Mouse (Mus musculus) kidney, embryonic 16.5 days (tissue): ENCODE measurements at regions not wholly inside any gene's neighbourhood (a gene's known extent, or its start where the extent isn't known, plus 50 kb on each side); places are given as distances from the start of the nearest gene placed in this dataset.

Experiments used
- ATAC-seq: fragments of 200-750 bp; cut with Nextera tagmentation; 2 replicates; pipeline ENCODE4 v1.8.0; 2017; ENCODE audit warnings: moderate TSS enrichment; ENCODE audit not compliant: low FRiP score, low TSS enrichment
- H3K27ac ChIP-seq: fragments of 300-500 bp; sonication (generic); 2 replicates; pipeline ENCODE4 v1.5.1; 2014; ENCODE audit warnings: low read length
- H3K27me3 ChIP-seq: fragments of 300-500 bp; sonication (generic); 2 replicates; pipeline ENCODE4 v1.6.1; 2014; ENCODE audit warnings: low read length, control low read depth, mixed read lengths; ENCODE audit not compliant: insufficient read depth
- H3K36me3 ChIP-seq: fragments of 300-500 bp; sonication (generic); 2 replicates; pipeline ENCODE4 v1.6.1; 2014; ENCODE audit warnings: low read length, control low read depth, mixed read lengths; ENCODE audit not compliant: insufficient read depth
- H3K4me1 ChIP-seq: fragments of 300-500 bp; sonication (generic); 2 replicates; pipeline ENCODE4 v1.6.1; 2014; ENCODE audit warnings: low read length, control low read depth, mixed read lengths; ENCODE audit not compliant: insufficient read depth
- H3K4me2 ChIP-seq: fragments of 300-500 bp; sonication (generic); replicated peaks from 2 replicates; pipeline ENCODE4 v1.6.1; 2014; ENCODE audit warnings: low read depth, low read length
- H3K4me3 ChIP-seq: fragments of 300-500 bp; sonication (generic); 2 replicates; pipeline ENCODE4 v1.5.1; 2014; ENCODE audit warnings: mild to moderate bottlenecking, low read length
- H3K9ac ChIP-seq: fragments of 300-500 bp; sonication (generic); replicated peaks from 2 replicates; pipeline ENCODE4 v1.6.1; 2014; ENCODE audit warnings: low read length
- H3K9me3 ChIP-seq: fragments of 300-500 bp; sonication (generic); 2 replicates; pipeline ENCODE4 v1.6.1; 2016; ENCODE audit warnings: low read length, control low read depth
- WGBS: fragments of 180-500 bp; shearing (Covaris S2); extraction: QIAGEN DNeasy Blood & Tissue Kit; methylation state at CpG from one replicate; pipeline ENCODE4 v1.1.7; 2014; 5-methylcytosine and 5-hydroxymethylcytosine counted together

DNA sequence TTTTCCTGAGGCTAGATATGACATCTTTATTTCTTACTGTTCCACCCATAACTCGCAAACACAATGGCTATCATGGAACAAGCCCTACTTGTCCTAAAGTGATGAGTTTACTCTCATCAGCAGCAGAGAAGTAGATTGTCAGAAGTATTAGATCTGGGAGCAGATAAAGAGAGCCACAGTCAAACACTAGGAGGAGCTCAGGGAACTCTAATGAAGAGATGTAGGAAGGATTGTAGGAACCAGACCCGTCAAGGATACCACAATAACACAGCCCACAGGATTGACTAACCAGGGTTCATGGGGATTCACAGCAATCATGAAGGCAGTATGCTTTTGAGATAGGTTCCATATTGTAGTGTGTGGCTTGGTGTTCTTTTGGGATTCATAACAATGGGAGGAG, 628.5 kb upstream of the 4930452B06Rik start:
- H3K9ac ChIP-seq, result no peak overlapping the region
- H3K4me1 ChIP-seq, result no peaks in the 10 kb centered on the region
- no peak overlapping the region for H3K4me3 ChIP-seq
- no peak for ATAC-seq
- H3K27me3 ChIP-seq, result no peaks in the 10 kb centered on the region
- no peaks in the 10 kb centered on the region for H3K9me3 ChIP-seq
- H3K4me2 ChIP-seq, result no peak overlapping the region
- H3K27ac ChIP-seq, result no peak overlapping the region
- H3K36me3 ChIP-seq, result no peaks in the 10 kb centered on the region
- 79% methylated on average over 2 of the region's 2 CpGs for WGBS

DNA sequence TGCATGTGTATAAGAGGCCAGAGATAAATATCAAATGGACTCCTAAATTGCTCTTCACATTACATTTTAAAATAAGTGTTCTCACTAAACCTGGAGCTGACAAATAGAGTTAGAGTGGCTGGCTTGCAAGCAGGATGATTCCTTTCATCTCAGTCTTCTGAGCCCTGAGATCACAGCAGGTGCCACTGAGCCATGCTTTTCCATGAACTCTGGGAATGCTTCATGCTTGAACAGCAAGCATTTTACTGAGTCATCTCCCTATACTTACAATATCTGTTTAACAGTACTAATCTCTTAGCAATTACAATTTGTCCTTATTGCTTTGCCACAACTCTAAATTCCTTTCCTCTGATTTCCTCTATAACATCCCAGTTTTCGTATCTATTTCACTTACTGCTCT, 622.1 kb upstream of the 4930452B06Rik start:
- H3K4me1 ChIP-seq, result no peaks in the 10 kb centered on the region
- no peak overlapping the region for H3K27ac ChIP-seq
- no peaks in the 10 kb centered on the region for H3K27me3 ChIP-seq
- no peak overlapping the region for H3K9ac ChIP-seq
- ATAC-seq, result no peak
- H3K4me2 ChIP-seq, result no peak overlapping the region
- H3K9me3 ChIP-seq, result no peaks in the 10 kb centered on the region
- 81% methylated on average over 1 of the region's 1 CpGs for WGBS
- H3K4me3 ChIP-seq, result no peak overlapping the region
- no peaks in the 10 kb centered on the region for H3K36me3 ChIP-seq

DNA sequence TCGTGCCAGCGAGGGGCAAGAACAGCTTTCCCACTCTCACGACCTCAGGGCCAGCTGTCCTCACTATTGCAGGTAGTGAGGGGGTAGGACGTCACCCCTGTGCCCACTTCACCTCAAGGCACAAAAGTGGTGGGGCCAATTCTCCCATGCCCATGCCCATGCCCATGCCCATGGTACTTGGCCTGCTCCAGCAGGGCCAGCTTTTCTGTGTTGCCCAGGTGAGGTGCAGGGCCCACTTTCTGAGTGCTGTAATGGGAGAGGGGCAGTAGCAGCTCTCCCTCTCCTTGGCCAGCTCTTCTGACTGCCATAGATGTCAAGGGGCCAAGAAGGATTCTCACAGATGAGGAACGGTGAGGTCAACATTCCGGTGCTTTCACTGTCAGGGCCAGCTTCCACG, 619.6 kb upstream of the 4930452B06Rik start:
- Histone ChIP-seq H3K4me3 (no peak overlapping the region), H3K9me3 (no peaks in the 10 kb centered on the region), H3K27ac (no peak overlapping the region), H3K4me1 (no peaks in the 10 kb centered on the region), H3K9ac (no peak overlapping the region), H3K27me3 (no peaks in the 10 kb centered on the region), H3K4me2 (no peak overlapping the region), H3K36me3 (no peaks in the 10 kb centered on the region)
- 77% methylated on average over 7 of the region's 7 CpGs for WGBS
- ATAC-seq, result peak; percentile 54; the same call in 1 of the 2 replicates

DNA sequence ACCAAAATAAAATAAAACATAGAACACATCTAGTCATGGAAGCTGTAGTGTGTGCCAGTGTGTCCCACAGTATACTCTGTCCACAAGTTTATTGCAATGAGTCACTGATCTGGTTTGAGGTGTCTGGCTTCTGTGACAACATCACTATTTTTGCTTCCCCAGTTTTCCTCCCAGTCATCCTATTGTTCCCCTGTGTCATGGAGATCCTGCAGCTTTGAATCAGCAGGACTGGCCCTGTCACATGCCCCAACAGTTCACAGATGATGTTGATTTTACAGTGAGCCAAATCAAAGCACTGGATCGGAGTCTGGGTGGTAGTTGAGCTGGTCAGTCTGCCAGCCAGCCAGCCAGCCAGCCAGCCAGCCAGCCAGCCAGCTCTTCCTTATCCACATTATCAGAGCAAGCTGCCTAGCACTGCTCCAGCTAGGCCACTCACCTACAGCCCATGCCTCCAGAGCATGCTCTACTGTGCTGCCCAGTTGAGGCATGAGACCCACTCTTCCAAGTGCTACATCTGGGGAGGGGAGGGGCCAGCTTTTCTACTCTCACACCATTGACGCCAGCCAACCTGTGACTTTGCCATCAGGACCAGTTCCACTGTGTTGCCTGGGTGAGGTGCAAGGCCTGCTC, 619.1 kb upstream of the 4930452B06Rik start:
- Histone ChIP-seq H3K4me2 (no peak overlapping the region), H3K4me3 (no peak overlapping the region), H3K9ac (no peak overlapping the region), H3K9me3 (no peaks in the 10 kb centered on the region), H3K27ac (no peak overlapping the region), H3K27me3 (no peaks in the 10 kb centered on the region), H3K36me3 (no peaks in the 10 kb centered on the region), H3K4me1 (no peaks in the 10 kb centered on the region)
- 75% methylated on average over 2 of the region's 2 CpGs for WGBS
- ATAC-seq, result no peak

DNA sequence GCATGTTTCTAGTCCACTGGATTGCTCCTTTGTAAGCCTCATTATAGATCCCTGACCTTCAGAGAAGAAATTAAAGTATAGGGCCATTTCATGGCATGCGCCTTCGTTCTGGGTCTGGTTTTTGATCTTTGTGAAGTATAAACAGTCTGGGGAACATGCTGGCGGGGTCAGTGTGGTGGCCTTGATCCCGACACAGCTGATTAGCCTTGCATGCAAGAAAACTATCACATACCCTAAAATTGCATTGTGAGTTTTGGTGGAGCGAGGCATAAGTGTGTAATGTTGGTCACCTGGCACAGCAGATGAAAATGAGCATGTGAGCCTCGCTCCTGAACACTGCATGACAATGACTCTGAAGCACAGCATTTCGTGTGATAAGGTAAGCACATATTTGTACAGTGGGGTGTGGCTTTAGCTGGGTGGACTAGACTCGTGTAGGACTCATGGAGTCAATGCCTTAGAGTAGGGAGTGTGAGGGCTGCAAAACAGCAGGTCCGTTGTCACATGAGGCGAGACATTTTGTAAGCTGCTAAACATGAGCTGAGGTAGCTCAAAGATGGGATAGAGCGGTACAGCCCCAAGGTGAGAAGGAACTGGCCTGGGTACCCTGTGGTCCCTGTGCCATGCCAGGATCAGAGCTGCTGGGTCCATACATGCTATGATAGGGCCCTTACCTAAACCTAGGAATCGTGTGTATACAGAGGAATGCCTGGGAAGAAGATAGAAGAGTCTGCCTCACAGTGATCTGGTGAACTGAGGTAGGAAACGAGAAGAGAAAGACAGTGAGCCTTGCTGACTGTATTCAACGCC, 601.4 kb upstream of the 4930452B06Rik start:
- Histone ChIP-seq H3K36me3 (no peaks in the 10 kb centered on the region), H3K4me1 (0 out of 2 replicates have a peak, but pooled peaks cover 3% of the 10 kb centered on the region), H3K4me2 (no peak overlapping the region), H3K9me3 (no peaks in the 10 kb centered on the region), H3K9ac (no peak overlapping the region), H3K4me3 (no peak overlapping the region), H3K27ac (no peak overlapping the region), H3K27me3 (no peaks in the 10 kb centered on the region)
- peak; percentile 79 for ATAC-seq
- WGBS, result 48% methylated on average over 14 of the region's 14 CpGs

DNA sequence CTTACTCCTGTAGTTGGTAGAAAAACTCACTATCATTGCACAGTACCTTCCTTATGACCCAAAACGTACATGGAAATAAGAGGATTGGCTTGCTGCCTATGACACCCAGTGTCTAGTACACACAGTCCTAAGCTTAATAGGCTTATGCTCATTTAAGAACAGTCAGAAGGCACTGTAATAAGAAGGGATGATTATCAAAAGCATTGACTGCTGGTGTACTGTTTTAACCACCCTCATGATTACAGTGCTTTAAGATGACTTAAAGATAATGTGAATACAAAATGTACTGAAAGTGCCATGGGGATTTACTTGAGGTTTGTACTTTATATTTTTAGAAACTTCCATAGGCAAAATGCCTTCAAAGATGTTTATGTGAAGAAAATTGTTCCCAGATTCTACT, 586.0 kb upstream of the 4930452B06Rik start:
- H3K36me3 ChIP-seq, result no peaks in the 10 kb centered on the region
- no peak overlapping the region for H3K4me3 ChIP-seq
- H3K27me3 ChIP-seq, result no peaks in the 10 kb centered on the region
- H3K4me2 ChIP-seq, result no peak overlapping the region
- no peak overlapping the region for H3K27ac ChIP-seq
- H3K9me3 ChIP-seq, result no peaks in the 10 kb centered on the region
- ATAC-seq, result no peak
- no peaks in the 10 kb centered on the region for H3K4me1 ChIP-seq
- no peak overlapping the region for H3K9ac ChIP-seq
- 77% methylated on average over 1 of the region's 1 CpGs for WGBS

- Histone ChIP-seq H3K9ac (no peak overlapping the region), H3K4me1 (no peaks in the 10 kb centered on the region), H3K4me2 (no peak overlapping the region), H3K36me3 (no peaks in the 10 kb centered on the region), H3K4me3 (no peak overlapping the region), H3K27me3 (no peaks in the 10 kb centered on the region), H3K27ac (no peak overlapping the region), H3K9me3 (no peaks in the 10 kb centered on the region)
- 44% methylated on average over 1 of the region's 1 CpGs for WGBS
- ATAC-seq, result no peak
These were observed 579.2 kb upstream of the 4930452B06Rik start for GRCm38 (mm10) chr14:9245266-9245665.

DNA sequence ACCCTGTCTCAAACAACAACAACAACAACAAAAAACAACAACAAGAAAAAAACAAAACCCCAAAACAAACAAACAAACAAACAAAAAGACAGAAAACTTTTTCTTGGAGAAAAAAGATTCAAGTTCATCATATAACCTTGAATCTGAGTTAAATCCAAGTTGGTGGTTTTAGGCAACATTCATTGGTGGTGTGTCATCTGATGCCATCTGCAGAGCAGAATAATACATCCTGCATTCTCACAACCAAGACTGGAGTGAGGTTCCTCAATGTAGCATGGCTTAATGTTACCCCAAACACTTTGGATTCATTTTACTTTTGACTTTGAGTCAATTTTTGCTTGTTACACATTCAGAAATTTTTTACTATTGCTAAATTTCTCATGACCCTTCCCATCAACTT, 577.3 kb upstream of the 4930452B06Rik start:
- Histone ChIP-seq H3K27me3 (no peaks in the 10 kb centered on the region), H3K36me3 (no peaks in the 10 kb centered on the region), H3K4me1 (no peaks in the 10 kb centered on the region), H3K4me3 (no peak overlapping the region), H3K9me3 (no peaks in the 10 kb centered on the region), H3K27ac (no peak overlapping the region), H3K9ac (no peak overlapping the region), H3K4me2 (no peak overlapping the region)
- ATAC-seq, result no peak

- Histone ChIP-seq H3K36me3 (no peaks in the 10 kb centered on the region), H3K4me3 (no peak overlapping the region), H3K27me3 (no peaks in the 10 kb centered on the region), H3K9me3 (no peaks in the 10 kb centered on the region), H3K9ac (no peak overlapping the region), H3K27ac (no peak overlapping the region), H3K4me1 (no peaks in the 10 kb centered on the region), H3K4me2 (no peak overlapping the region)
- no peak for ATAC-seq
- WGBS, result 46% methylated on average over 2 of the region's 2 CpGs
These were observed 576.1 kb upstream of the 4930452B06Rik start for GRCm38 (mm10) chr14:9242118-9242517.

DNA sequence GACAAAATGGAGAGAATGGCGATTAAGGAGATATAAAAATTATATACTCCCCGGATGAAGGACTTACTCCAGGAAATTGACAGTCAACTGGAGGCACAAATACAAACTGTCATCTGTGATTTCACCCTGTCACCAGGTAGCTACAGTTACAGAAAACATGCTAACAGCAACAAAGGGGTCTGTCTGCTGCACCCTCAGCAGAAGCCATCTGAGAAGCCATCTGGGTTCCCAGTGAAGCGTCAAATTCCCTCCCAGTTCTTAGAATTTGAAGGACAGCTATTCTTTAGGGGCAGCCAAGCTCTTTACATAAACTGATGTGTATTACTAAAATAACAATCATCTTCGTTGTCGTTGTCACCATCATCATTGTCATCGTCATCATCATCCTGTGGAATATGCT, 561.6 kb upstream of the 4930452B06Rik start:
- no peak for ATAC-seq
- no peak overlapping the region for H3K9ac ChIP-seq
- H3K36me3 ChIP-seq, result no peaks in the 10 kb centered on the region
- no peaks in the 10 kb centered on the region for H3K4me1 ChIP-seq
- H3K4me2 ChIP-seq, result no peak overlapping the region
- no peak overlapping the region for H3K27ac ChIP-seq
- H3K27me3 ChIP-seq, result no peaks in the 10 kb centered on the region
- WGBS, result 85% methylated on average over 6 of the region's 6 CpGs
- H3K4me3 ChIP-seq, result no peak overlapping the region
- no peaks in the 10 kb centered on the region for H3K9me3 ChIP-seq
